In the genomic region with DNA sequence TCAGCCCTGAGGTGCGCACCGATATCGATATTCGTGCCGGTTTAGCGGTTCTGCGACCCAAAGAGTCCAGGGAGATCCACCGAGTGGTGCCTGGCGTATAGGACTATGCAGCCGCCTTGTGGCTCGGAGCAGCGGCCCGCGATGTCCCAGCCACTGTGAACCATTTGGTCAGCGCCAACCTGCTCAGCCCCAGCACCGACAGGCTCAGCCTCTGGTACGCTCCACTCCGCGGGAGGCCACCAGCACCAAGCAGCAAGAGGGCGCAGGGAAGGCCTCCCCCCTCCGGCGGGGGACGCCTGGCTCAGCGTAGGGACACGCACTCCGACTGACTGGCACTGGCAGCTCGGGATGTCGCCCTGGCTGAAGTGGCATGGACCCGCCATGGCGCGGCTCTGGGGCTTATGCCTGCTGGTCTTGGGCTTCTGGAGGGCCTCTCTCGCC, we compare ENCODE assay signal across 8 mouse cellular contexts. TPM values are rescaled to one million over a fixed set of nuclear protein-coding genes. Genes with fewer than 3 reads are reported as not detected.
DNase-seq lines count a peak whose midpoint lies in the region; ATAC-seq and TF ChIP-seq lines count a peak whose summit lies in the region.

No protein-coding gene starts in this region.

- H3K36me3 ChIP-seq in liver, postnatal 0 days (replicated peaks; ENCODE audit: insufficient read depth, low read length): no peaks in the 10 kb centered on the region
- H3K36me3 ChIP-seq in embryonic facial prominence, embryonic 10.5 days (replicated peaks): no peaks in the 10 kb centered on the region
- no peaks in the 10 kb centered on the region for H3K36me3 ChIP-seq in heart, embryonic 12.5 days

- no peak for TF ChIP-seq EP300 in liver, postnatal 0 days (IDR thresholded peaks at IDR 0.05; ENCODE audit: low read depth)

- H3K4me2 ChIP-seq in liver, postnatal 0 days (ENCODE audit: low read depth, low read length): no peak overlapping the region
- peak overlapping the region; percentile 92 for H3K4me2 ChIP-seq in heart, embryonic 12.5 days

- DNase-seq in liver: peak; percentile 4
- DNase-seq in liver, postnatal 0 days: no peak
- peak; percentile 59 for DNase-seq in embryonic facial prominence, embryonic 10.5 days (ENCODE audit: low spot score)
- DNase-seq in layer of hippocampus, adult 8-10 months (ENCODE audit: low spot score in 2 of 2): peak; percentile 63 to 69
- DNase-seq in lung, postnatal 10 days: peak; percentile 28
- DNase-seq in right cerebral cortex, postnatal 14 days: peak; percentile 67
- DNase-seq in adipocyte (ENCODE audit: low spot score): no peak

- no peak overlapping the region for H3K27ac ChIP-seq in liver, postnatal 0 days (ENCODE audit: low read depth)
- peak overlapping the region; percentile 70; the same call in 1 of the 2 replicates for H3K27ac ChIP-seq in embryonic facial prominence, embryonic 10.5 days (replicated peaks)
- no peak overlapping the region for H3K27ac ChIP-seq in heart, embryonic 12.5 days (ENCODE audit: poor library complexity, severe bottlenecking)

- no peak for ATAC-seq in liver, postnatal 0 days
- peak; percentile 39; the same call in 1 of the 2 replicates for ATAC-seq in heart, embryonic 12.5 days (ENCODE audit: insufficient number of reproducible peaks, low FRiP score)

- H3K4me1 ChIP-seq in liver, postnatal 0 days (ENCODE audit: insufficient read depth): no peaks in the 10 kb centered on the region
- H3K4me1 ChIP-seq in embryonic facial prominence, embryonic 10.5 days: peaks cover 23% of the 10 kb centered on the region
- 0 out of 2 replicates have a peak, but pooled peaks cover 13% of the 10 kb centered on the region for H3K4me1 ChIP-seq in heart, embryonic 12.5 days (replicated peaks)

- H3K9me3 ChIP-seq in liver, postnatal 0 days (ENCODE audit: low read length): no peaks in the 10 kb centered on the region
- H3K9me3 ChIP-seq in embryonic facial prominence, embryonic 10.5 days: 0 out of 2 replicates have a peak, but pooled peaks cover 2% of the 10 kb centered on the region
- peaks cover 2% of the 10 kb centered on the region; the same call in 1 of the 2 replicates for H3K9me3 ChIP-seq in heart, embryonic 12.5 days (replicated peaks)

- peaks cover 46% of the 10 kb centered on the region for H3K27me3 ChIP-seq in liver, postnatal 0 days (ENCODE audit: insufficient read depth, low read length)
- peaks cover 68% of the 10 kb centered on the region for H3K27me3 ChIP-seq in embryonic facial prominence, embryonic 10.5 days (replicated peaks; ENCODE audit: low read depth, poor library complexity, severe bottlenecking)
- H3K27me3 ChIP-seq in heart, embryonic 12.5 days (replicated peaks): peaks cover 66% of the 10 kb centered on the region

- 2% methylated on average over 32 of the region's 32 CpGs for WGBS in liver, postnatal 0 days (ENCODE audit: insufficient replicate concordance)
- WGBS in embryonic facial prominence, embryonic 10.5 days: 2% methylated on average over 32 of the region's 32 CpGs
- under 1% methylated on average over 32 of the region's 32 CpGs for WGBS in heart, embryonic 12.5 days

- no peak overlapping the region for H3K4me3 ChIP-seq in liver, postnatal 0 days (ENCODE audit: low read depth, low read length)
- peak overlapping the region; percentile 65 for H3K4me3 ChIP-seq in embryonic facial prominence, embryonic 10.5 days
- peak overlapping the region; percentile 60 for H3K4me3 ChIP-seq in heart, embryonic 12.5 days

- no peak overlapping the region for H3K9ac ChIP-seq in liver, postnatal 0 days (replicated peaks)
- 0 out of 2 replicates have a peak overlapping the region, but pooled peaks have one; percentile 53 for H3K9ac ChIP-seq in heart, embryonic 12.5 days

- TF ChIP-seq CTCF in liver, postnatal 0 days (IDR thresholded peaks at IDR 0.05; ENCODE audit: low read depth): no peak

RNA-seq across cellular contexts. Expression of a gene that starts 2.0 kb away (rescaled TPM):
- 0.11 and 0.21 TPM in 2 replicates for polyA plus RNA-seq in liver, postnatal 0 days (2015; fragmentation: Nextera tagmentation; extraction: Ambion mirVana)
- 11.5 and 12.3 TPM in 2 replicates for polyA plus RNA-seq in embryonic facial prominence, embryonic 10.5 days (2016; fragmentation: Nextera tagmentation; extraction: Ambion mirVana)
- 3.1 and 3.5 TPM in 2 replicates for polyA plus RNA-seq in heart, embryonic 12.5 days (2016; fragmentation: Nextera tagmentation; extraction: Ambion mirVana)
- 100 to 1,000 TPM; 326 to 378 (median 341) TPM for total RNA-seq in layer of hippocampus, adult 8-10 months (2022)

Comparison
In these comparisons a context has a peak if more than half of its experiments do, and no peak if none do; other contexts are left out.
1. DNase-seq: peak in liver (single experiment), embryonic facial prominence, embryonic 10.5 days (single experiment), layer of hippocampus, adult 8-10 months (2 of 2), lung, postnatal 10 days (single experiment) and right cerebral cortex, postnatal 14 days (single experiment); none in liver, postnatal 0 days (single experiment) and adipocyte (single experiment).